Mouse (Mus musculus) erythroblast, adult 5-6 weeks (primary cell): ENCODE data around the gene Rasa2. TPM values are rescaled to one million over a fixed set of nuclear protein-coding genes. Genes with fewer than 3 reads are reported as not detected.
"Not testable (repeated sequence)": the region's sequence is repeated elsewhere in the genome, so short reads cannot be mapped to it uniquely, and the experiment has no call there.

ENCODE experiments used
- ATAC-seq: replicated peaks from 2 replicates; pipeline ENCODE4 v1.8.0; 2016; ENCODE audit warnings: moderate number of reproducible peaks, mild to moderate bottlenecking, moderate TSS enrichment, inconsistent platforms; ENCODE audit not compliant: poor library complexity, low FRiP score, severe bottlenecking
- total RNA-seq, 2 experiments: library from RNA; stranded (forward) in 1 of 2; stranded (reverse) in 1 of 2; fragments of 150-400 nt in 1 of 2; fragments of 200-764, 138-1000 nt in 1 of 2; gene quantifications; 2 replicates each; pipeline versions ENCODE4 v1.2.3 to v1.2.4; 2015 to 2017; ENCODE audit warnings: low replicate concordance in 2 of 2

Gene Rasa2
- total RNA-seq, 2 experiments from 2014 or later = 6.3 to 13.3 TPM

DNA sequence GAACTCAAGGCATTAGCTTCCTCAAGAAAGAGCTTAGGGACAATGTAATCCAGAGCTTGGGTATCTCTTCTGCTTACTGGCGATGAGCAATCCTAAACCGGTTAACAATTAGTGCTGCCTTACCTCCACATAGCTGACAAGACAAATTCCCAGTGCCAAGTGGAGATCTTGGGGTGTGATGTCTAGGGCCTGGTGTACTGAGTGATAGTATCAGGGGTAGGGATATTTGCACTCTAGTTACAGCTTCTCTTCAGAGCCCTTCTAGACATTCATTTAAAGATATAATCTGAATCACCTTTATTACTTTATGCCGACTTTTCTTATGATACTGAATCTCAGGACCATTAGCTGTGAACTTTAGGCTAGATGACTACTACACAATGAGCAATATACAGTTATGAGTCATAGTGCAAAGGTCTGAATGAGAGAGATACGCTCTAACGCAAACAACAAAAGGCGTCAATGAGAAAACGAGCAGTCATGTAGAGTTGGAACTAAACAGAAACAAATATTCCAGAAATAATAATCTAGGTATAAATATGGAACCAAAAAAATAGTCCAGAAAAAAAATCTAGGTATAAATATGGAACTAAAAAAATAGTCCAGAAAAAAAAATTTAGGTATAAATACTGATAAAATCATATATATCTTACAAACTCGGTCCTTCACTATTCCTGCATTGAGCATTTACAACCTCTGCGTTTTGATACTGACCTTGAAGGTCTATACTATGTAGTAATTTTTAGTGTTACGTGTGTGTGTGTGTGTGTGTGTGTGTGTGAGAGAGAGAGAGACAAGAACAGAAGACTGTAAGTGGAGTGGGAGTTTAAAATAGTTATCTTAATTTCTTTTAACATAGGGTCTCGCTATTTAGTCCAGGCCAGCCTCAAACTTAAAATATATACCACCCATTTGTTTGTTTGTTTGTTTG is 38.5 kb downstream of the Rasa2 start:
- no peak for ATAC-seq

DNA sequence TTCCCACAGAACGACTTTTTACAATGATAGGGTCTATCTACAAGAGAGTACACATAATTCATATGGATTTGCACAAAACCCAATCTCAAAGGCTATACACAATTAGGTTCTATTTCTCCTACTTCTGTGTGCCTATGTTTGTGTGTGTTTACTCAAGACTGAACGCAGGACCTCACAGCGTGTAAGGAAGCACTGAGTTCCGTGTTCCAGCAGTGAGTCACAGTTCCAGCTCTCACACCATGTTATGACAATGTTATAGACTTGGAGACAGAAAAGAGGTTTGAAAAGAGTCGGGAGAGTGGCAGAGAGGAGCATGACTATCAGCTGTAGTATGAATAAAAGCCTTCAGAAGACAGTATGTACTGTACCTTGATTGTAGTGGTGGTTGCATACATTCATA is 42.1 kb downstream of the Rasa2 start:
- no peak for ATAC-seq

DNA sequence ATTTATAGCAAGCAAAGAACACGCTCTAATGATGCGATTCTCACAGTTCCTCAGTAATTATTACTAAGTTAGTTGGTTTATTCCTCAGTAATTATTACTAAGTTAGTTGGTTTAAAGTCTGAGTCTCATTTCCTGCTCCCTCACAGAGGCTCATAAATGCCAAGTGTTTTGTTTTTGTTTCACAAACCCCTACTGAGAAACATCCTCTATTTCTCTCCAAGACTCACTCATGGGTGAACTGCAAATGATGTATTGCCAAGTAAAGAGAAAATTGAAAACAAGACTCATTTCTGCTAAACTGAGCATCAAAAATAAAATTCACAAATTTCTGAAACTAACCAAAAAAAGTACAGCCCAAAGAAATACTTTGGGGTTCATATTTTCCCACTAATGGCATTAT is 47.9 kb downstream of the Rasa2 start:
- ATAC-seq = no peak

DNA sequence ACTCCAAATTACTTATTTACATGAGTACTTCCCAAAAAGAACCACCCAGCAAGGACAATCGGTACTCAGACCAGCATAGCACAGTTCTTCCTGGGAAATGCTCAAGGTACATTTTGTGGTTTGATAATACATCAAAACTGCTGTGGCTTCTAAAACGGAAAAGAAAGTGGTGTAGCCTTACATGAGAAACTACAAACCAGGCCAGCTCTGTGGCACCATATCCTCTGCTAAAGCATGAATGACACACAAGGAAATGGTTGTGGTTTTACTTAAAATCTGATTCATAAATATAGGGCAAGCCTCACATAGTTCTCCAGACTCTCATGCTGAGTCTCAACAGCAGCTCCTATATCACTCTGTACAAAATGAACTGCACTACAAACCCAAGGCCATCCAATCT is 48.3 kb downstream of the Rasa2 start:
- ATAC-seq = no peak

DNA sequence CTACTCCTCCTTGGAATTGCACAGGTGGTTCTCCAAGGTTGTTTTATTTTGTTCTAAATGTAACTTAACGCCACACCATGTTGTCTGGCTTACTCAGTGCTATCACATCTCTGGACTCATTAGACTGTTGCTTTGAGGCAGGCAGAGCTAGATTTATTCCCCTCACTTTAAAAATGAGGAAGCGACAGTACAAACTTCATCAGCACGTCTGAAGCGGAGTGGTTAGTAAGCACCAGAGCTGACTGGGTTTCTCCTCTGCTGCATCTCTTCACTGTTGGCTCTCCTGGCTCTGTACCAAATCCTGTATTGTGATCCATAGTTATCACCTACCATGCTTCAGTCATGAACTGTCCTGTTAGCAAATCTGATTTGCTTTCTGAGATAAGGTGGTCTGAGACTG is 53.2 kb downstream of the Rasa2 start:
- no peak for ATAC-seq

DNA sequence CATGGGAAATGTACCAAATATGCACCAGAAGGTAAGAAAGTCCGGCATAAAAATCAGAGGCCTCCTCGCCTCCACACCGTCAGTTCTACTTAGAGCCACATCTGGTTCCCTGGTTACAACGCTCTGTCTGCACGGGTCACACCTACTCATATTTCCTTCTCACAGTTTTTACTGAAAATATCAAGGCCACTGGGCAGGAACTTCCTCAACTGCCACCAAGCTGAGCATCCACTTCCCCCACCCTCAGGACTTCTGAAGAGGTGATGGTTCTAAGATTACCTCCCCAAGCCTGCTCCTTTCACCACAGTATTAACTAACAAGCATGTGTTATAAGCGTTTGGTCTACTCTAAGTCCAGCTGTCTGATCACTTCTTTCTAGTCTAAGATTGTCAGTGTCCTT is 53.7 kb downstream of the Rasa2 start:
- no peak for ATAC-seq

DNA sequence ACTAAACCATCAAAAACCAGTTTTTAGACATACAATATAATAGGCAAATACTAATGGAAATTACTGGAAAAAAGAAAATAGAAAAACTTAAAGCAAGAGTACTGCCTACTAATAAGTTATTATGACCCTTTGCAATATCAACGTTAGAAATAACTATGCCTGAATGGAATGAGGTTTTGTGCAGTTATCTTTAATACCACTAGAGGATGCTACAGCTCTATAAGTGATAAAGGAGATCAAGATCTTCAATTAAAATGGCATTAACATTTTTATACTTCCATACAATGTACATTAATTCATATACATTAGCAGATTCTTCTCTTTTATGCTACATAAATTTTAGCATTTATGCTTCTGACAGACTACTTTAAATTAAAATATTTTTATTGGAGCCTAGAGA is 58.2 kb downstream of the Rasa2 start:
- no peak for ATAC-seq

DNA sequence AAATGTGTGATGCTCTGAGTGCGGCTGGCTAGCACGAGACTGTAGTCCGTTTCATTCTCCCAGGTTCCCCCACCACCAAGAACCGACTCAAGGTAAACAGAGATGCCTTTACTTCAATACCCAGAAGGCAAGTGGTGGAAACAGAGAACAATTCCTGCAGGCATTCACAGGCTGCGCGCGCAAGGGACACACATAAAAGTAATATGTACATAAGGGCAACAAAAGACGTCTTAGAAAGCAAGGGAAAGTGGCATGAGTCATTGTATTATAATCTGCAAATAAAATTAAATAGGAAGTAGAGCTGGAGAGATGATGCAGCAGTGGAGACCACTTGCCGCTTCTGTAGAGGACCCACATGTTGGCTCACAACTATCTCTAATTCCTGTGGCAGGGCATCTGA is 58.7 kb downstream of the Rasa2 start:
- no peak for ATAC-seq

DNA sequence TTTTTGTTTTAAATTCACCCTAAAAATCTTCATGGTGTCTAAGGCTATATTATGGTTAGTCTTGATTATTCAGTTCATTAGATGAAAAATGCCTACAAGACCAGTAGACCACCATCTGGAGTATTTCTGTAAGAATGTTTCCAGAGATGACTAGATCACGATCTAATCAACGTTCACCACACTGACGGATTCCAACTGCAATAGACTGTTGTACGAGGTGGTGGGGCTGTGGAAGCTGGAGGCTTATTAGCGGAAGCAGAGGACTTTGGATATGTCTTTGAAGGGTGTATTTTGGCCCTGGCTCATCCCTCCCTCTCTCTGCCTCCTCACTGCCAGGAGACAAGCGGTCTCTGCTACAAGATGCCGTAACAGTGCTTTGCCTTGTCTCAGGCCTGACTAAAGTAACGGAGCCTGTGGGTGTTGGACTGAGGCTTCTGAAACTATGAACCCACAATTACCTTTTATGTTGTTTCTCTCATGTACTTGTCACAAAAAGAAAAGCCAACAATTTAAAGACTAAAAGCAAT is 64.9 kb downstream of the Rasa2 start:
- ATAC-seq = no peak; the same call in 1 of the 2 replicates

DNA sequence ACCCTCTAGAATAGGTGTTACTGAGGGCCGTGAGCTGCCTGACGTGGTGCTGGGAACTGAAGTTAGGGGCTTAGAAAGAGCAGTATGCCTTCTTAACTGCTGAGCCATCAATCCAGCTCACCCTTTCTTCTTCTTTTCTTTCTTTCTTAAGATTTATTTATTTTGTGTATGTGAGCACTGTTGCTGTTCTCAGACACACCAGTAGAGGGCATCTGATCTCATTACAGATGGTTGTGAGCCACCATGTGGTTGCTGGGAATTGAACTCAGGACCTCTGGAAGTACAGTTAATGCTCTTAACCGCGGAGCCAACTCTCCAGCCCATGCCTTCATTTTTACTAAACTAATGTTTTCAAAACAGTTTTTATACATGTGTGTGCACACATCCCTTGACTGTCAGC is 67.9 kb downstream of the Rasa2 start:
- ATAC-seq = no peak

DNA sequence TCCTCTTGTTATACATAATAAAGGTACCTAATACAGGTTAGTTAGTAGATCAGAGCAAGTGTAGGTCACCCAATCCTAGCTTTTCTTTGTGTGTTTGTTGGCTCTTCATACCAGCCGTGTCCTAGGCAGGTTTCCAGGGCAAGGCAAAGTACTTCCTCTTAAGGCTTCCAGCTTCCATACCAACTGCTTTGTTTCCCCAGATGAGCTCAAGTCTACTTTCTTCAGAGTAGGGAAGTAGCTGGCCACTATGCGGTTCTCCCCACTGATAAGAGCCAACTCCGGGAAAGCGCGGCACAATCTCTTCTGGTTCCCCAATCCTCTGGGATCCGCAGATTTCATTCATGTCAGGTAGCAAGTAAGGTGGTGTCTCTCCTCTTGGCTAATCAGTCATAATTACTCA is 72.3 kb downstream of the Rasa2 start:
- ATAC-seq = no peak

DNA sequence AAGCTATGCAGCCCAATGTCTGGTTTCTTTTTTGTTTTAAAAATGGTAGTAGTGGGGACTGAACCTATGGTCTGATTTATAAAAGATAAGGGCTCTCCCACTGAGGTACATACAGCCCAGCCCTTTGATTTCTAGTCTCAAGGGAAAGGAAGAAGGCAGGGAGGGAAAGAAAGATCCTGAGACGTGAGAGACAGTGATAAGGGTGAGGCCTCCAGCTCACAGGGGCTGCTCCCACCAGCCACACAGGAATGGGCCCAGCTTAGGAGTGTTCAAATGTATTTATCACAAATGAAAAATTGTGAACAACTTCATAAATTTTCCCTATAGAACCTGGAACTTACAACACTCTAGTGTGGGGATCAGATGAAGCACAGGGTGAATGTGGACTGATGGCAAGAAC is 72.8 kb downstream of the Rasa2 start:
- no peak for ATAC-seq

DNA sequence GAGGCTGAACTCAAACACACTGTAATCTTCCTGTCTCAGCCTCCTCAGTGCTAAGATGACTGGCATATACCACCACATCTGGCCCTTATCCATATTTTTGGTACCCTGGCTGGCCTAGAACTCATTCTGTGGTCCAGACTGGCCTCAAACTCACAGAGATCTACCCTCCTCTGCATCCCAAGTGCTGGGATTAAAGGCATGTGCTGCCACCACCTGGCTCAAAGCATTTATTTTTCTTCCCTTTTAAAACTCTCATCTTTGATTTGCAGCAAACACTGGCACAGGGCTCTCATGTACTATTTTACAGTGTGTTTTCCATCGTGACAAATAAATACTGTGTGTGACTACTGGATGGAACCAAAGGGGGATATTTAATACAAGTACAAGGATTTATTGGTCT is 77.3 kb downstream of the Rasa2 start:
- no peak for ATAC-seq

DNA sequence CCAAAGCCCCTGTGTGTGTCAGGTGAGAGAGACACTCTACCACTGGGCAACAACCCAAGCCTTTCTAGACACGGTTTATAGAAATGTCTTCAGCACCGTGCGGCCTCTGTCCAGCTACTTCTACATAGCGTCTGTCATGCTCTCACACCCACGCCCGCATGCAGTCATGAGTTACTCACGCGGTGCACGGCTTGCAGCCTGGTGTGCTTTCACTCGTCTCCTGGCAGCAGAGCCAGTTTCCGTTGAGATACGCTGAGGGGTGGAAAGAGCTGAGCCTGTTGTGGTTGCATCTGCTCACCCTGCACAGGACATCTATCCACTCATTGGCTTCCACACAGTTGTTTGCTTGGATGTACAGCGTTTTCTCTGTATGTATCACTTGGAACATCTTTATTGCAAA is 86.0 kb downstream of the Rasa2 start:
- no peak for ATAC-seq

DNA sequence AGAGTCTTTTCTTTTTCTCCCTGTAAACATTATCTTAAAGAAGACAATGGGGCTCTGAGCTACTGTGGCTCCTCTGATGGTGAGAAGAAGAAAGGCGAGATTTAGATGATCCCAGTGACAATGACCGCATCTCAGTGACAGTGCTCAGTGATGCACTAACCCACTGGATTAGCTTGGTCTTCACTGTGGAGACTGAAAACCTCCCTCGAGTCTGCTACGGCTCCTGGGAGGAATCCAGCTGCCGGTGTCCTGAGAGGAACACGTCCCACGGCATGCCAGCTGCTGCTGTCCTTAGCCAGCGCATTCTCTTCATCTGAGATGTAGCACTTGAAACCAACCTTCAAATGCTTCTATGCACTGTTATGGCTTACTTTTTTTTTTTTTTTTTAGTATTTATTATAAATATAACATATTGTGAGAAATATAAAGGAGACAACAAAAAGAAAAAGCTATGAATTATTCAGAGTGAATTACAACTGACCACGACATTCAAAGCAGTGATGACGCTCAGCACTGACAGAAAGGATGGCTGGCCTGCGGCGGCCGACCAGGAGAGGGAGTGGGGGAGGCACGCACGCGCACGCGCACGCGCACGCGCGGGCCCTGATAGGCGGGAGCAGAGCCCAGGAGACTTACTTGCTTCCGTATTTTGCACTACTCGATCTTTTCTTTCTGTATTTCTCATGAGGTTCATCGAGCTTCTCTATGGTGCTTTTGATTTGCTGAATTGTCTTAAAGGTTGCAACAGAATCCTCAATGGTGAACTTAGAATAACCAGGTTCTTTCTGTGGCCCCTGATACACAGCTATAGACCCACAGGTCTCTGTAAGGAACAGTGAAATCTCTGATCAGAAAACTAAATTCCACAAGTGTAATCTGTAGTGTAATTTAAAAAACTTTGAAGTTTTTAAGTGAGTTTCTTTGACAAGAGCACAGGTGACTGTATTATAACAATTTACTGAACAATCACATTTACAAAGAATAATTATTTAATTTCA is 87.5 kb downstream of the Rasa2 start:
- peak; percentile 95 for ATAC-seq

DNA sequence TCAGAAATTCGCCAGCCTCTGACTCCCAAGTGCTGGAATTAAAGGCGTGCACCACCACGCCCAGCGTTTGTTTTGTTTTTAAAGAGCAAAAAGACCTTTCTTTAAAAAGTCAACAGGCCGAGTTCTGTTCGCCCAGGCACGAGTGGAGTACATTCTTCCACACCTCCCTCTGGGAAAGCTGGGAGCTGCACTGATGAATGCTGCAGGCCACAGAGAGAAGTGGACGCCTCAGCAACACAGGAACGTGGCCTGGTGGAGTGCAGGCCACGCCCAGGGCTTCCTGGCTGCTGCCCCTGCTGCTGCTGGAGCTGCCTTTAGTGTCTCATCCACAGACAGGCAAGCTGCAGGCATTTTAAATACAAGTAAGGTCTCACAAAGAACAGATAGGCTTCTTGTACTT is 92.5 kb downstream of the Rasa2 start:
- ATAC-seq = no peak

DNA sequence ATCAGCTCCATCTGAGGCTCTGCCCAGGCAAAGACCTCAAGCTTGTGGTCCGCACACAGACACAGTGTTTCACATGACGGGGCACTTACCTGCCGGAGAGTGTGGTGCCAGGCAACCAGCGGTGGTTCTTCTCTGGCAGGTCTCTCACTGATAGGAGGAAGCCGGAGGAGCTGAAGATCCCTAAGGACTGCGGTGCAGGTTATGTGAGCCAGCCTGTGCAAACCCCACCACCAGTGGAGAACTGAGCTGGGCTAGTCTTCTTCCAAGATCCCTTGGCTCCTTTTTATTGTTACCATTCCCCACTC is 93.8 kb downstream of the Rasa2 start:
- ATAC-seq = no peak

DNA sequence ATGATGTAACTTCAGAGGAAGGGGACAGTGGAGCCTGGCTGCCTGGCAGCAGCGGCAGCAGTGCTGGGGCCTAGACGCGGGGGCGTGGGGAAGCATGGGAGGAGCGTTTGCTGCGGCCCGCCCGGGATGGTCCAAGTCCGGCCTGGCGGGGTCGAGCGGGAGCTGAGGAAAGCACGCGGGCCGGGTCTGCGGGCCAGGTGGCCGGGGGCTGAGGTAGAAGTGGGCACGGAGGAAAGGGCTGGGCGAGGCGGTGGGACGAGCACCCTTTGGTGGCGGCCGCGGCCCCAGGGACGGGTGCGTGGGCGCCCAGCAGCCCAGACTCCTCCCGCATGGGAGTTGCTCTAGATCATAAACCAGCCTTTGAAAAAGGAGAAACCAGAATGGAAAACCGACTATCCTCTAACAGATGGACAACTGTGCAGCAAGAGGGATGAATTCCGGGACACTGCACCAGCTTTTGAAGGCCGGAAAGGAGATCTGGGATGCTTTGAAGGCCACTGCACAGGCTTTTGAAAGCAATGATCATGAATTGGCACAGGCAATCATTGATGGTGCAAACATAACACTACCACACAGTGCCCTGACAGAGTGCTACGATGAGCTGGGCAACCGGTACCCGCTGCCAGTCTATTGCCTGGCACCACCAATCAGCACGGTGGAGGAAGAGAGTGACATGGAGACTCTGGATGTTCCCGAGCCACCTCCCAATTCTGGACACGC is 94.4 kb downstream of the Rasa2 start:
- no peak for ATAC-seq

DNA sequence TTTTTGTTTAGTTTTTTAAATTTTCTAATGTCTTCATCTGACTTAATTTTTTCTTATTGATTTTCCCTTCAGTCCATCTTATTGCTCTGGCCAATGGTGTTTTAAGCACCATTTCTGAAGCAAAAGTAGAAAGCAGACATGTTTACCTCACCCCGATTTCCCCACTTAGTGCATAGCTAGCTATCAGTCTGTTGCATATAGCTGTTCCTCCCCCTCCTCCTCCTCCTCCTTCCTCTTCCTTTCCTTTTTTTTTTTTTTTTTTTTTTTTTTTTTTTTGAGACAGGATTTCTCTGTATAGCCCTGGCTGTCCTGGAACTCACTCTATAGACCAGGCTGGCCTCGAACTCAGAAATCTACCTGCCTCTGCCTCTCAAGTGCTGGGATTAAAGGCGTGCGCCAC is 95.3 kb downstream of the Rasa2 start:
- not testable (repeated sequence) for ATAC-seq

DNA sequence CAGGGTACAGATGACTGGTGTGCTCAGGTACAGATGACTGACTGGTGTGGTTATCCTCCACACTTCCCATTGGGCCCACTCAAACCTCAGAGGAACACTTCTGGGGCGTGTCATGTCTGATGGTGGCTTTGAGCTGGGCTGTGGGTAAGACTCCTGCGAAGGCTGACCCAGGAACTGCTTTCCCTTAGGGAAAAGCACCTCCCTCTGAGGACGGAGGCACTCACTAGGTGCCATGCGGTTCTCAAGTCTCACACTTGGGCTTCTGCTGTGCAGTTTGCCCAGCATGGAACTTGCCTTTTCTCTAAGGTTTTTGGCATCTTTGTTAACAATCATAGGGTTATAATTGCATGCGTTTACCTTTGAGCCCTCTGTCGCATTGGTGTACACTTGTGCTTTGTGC is 96.0 kb downstream of the Rasa2 start:
- ATAC-seq = no peak
